Mouse (Mus musculus) brain, embryonic 14.5 days (tissue): ENCODE results near the gene Hip1. TPM values are rescaled to one million over a fixed set of nuclear protein-coding genes. Genes with fewer than 3 reads are reported as not detected.

Source experiments
- DNase-seq: peaks from one replicate; pipeline ENCODE4 v3.0.0-alpha.2; 2011; ENCODE audit warnings: low read depth
- CTCF ChIP-seq: fragments of 200-500 bp; IDR thresholded peaks from 2 replicates; pipeline ENCODE4 v1.5.1; 2012; ENCODE audit warnings: inconsistent platforms, mild to moderate bottlenecking, moderate library complexity, borderline replicate concordance; ENCODE audit not compliant: insufficient read depth, insufficient read length; ENCODE audit errors: extremely low read depth
- POLR2A ChIP-seq: fragments of 200-500 bp; IDR thresholded peaks from 2 replicates; pipeline ENCODE4 v1.6.1; 2012; ENCODE audit warnings: mild to moderate bottlenecking, inconsistent platforms, borderline replicate concordance; ENCODE audit not compliant: poor library complexity, insufficient read depth, insufficient read length, severe bottlenecking; ENCODE audit errors: extremely low read depth
- polyA plus RNA-seq: library from polyadenylated mRNA; depleted of rRNA; stranded (reverse); fragments of >200 nt; gene quantifications from 2 replicates; pipeline ENCODE4 v1.2.3, GENCODE M21; 2012

Gene Hip1
- polyA plus RNA-seq, 1 experiment: 58.5 TPM

GRCm38 (mm10) chr5:135557051-135557450 is 12.1 kb upstream of the Hip1 start:
- no peak for TF ChIP-seq POLR2A
- TF ChIP-seq CTCF: no peak
- peak; percentile 50 for DNase-seq

- no peak for DNase-seq
- no peak for TF ChIP-seq POLR2A
- TF ChIP-seq CTCF: no peak
These were observed 11.3 kb upstream of the Hip1 start for GRCm38 (mm10) chr5:135556259-135556658.

DNA sequence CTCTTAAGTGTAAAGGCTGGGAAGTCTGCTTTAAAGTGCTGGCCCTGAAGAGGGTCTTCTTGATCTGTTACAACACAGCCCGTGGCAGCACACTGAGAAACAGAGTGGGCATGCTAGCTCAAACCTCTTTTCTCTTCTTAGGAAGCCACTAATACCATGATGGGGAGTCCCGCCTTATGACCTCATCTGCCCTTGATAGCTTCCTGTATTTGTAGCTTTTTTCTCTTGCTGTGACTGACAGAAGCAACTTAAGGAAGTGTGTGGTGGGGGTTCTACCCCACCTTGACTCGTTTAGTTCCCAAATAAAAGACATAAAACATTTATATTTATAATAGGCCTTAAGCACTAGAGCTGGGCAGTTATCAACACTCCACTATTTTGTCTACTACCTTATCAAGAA is 6.7 kb upstream of the Hip1 start:
- DNase-seq: no peak
- TF ChIP-seq CTCF (no peak), POLR2A (no peak)

- DNase-seq: peak; percentile 30
- TF ChIP-seq CTCF (peak; percentile 47; the same call in 1 of the 2 replicates), POLR2A (no peak)
These were observed 6.0 kb upstream of the Hip1 start for GRCm38 (mm10) chr5:135550910-135551309.

- no peak for DNase-seq
- TF ChIP-seq POLR2A (no peak), CTCF (no peak)
These were observed 3.1 kb upstream of the Hip1 start for GRCm38 (mm10) chr5:135547990-135548389.

- no peak for TF ChIP-seq CTCF
- TF ChIP-seq POLR2A: no peak
- DNase-seq: peak; percentile 23
These were observed 825 bp downstream of the Hip1 start for GRCm38 (mm10) chr5:135544032-135544558.

DNA sequence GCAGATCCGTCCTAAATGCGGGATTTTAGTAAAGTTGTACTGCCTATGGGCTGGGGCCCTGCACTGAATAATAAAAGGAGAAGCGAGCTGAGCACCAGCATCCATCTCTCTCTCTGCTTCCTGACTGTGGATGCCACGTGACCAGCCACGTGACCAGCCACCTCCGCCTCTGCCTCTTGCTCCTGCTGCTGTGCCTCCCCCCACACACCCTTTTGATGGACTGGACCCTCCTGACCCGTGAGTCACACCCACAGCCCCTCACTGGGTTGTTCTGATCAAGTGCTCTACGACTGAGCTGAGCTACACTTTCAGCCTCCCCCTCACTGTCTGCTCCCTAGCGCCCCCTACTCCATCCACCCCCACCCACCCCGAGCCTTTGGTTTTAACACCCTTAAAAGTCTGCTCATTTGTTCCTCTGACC is 7.1 kb downstream of the Hip1 start:
- DNase-seq: no peak
- TF ChIP-seq POLR2A (no peak), CTCF (no peak)

DNA sequence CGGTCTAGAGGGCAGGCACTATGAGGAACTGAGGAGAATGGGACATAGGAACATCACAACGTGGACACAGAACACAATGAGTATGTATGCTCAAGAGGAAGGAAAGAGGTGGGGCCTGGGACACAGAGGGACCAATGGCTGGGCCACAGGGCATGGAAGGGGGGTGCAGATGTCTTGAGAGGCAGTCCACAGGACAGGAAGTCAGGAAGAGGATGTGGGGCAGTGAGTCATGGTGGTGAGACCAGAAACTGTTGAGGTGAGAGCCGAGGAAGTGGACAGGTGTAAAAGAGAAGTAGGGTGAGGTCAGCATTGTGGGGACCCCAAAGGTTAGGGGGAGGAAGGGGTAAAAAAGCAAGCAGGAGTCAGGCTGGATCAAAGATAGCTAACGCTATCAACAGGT is 7.6 kb downstream of the Hip1 start:
- TF ChIP-seq CTCF (no peak), POLR2A (no peak)
- no peak for DNase-seq

GRCm38 (mm10) chr5:135535867-135536266 is 9.1 kb downstream of the Hip1 start:
- TF ChIP-seq POLR2A (no peak), CTCF (no peak)
- no peak for DNase-seq

- TF ChIP-seq POLR2A (no peak), CTCF (no peak)
- DNase-seq: no peak
These were observed 11.5 kb downstream of the Hip1 start for GRCm38 (mm10) chr5:135533431-135533830.

DNA sequence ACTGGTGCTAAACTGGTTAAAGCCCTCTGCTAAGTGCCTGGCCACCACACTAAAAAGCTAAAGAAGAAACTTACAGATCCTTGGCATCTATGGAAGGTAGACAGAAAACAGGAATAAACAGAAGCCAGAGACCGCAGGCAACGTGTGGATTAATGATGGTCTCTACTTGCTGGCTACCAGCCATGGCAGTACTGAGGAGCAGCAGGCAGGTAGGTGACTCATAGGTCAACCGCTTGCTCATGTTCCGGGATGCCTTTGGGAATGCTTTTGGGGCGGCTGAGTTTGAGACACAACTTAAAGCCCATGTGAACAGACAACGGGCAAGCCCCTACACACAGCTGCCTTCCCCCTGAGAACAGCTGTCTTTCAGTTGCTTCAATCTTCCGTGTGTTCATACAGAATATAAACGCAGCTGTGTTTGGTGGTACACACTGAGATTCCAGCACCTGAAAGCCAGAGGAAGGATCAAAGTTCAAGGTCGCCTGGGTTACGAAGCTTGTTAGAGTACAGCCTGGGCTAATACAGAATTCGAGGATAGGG is 13.5 kb downstream of the Hip1 start:
- no peak for TF ChIP-seq CTCF
- no peak for TF ChIP-seq POLR2A
- DNase-seq: no peak

- TF ChIP-seq POLR2A (no peak), CTCF (no peak)
These were observed 15.0 kb downstream of the Hip1 start for GRCm38 (mm10) chr5:135529964-135530363.

More at GRCm38 (mm10) chr5:135529964-135530363, 15.0 kb downstream of the Hip1 start:
- no peak for DNase-seq
